Mouse (Mus musculus) liver, adult 2 months (tissue): ENCODE measurements around the gene 9230112D13Rik. TPM values are rescaled to one million over a fixed set of nuclear protein-coding genes. Genes with fewer than 3 reads are reported as not detected.

Source experiments
- DNase-seq: peaks from one replicate; pipeline ENCODE4 v3.0.0-alpha.2; 2011; ENCODE audit warnings: low read depth, low spot score; ENCODE audit errors: extremely low read depth
- H3K27ac ChIP-seq: fragments of 200-500 bp; replicated peaks from 2 replicates; pipeline ENCODE4 v1.5.1; 2012; ENCODE audit warnings: low read depth, mild to moderate bottlenecking, control low read depth, inconsistent platforms, low read length; ENCODE audit not compliant: insufficient read depth
- H3K27me3 ChIP-seq: fragments of 200-500 bp; 2 replicates; pipeline ENCODE4 v1.6.1; 2012; ENCODE audit warnings: mild to moderate bottlenecking, moderate library complexity, low read length, inconsistent platforms; ENCODE audit not compliant: control insufficient read depth, insufficient read depth
- H3K36me3 ChIP-seq: fragments of 200-500 bp; 2 replicates; pipeline ENCODE4 v1.6.1; 2012; ENCODE audit warnings: low read length, inconsistent platforms; ENCODE audit not compliant: control insufficient read depth, insufficient read depth
- H3K4me1 ChIP-seq: fragments of 200-500 bp; 2 replicates; pipeline ENCODE4 v1.6.1; 2011; ENCODE audit warnings: low read length; ENCODE audit not compliant: control insufficient read depth, insufficient read depth
- H3K4me3 ChIP-seq: fragments of 200-500 bp; 2 replicates; pipeline ENCODE4 v1.5.1; 2011; ENCODE audit warnings: low read depth, mild to moderate bottlenecking, control low read depth, low read length, moderate library complexity; ENCODE audit not compliant: insufficient read depth
- H3K79me2 ChIP-seq: fragments of 200-500 bp; 2 replicates; pipeline ENCODE4 v1.6.1; 2012; ENCODE audit warnings: inconsistent platforms, mild to moderate bottlenecking, low read length, moderate library complexity; ENCODE audit not compliant: control insufficient read depth, insufficient read depth
- H3K9ac ChIP-seq: fragments of 200-500 bp; 2 replicates; pipeline ENCODE4 v1.6.1; 2012; ENCODE audit warnings: low read depth, mild to moderate bottlenecking, control low read depth, inconsistent platforms, low read length
- CTCF ChIP-seq: fragments of 200-500 bp; IDR thresholded peaks from 2 replicates; pipeline ENCODE4 v1.5.1; 2011; ENCODE audit warnings: low read depth, low read length, control low read depth
- POLR2A ChIP-seq: fragments of 200-500 bp; IDR thresholded peaks from 2 replicates; pipeline ENCODE4 v1.6.1; 2011; ENCODE audit warnings: low read length, control low read depth; ENCODE audit not compliant: insufficient read depth; ENCODE audit errors: extremely low read depth
- WGBS: fragments of 180-500 bp; shearing (Covaris S2); methylation state at CpG from one replicate; pipeline ENCODE4 v1.1.7; 2018; 5-methylcytosine and 5-hydroxymethylcytosine counted together
- polyA plus RNA-seq: library from polyadenylated mRNA; depleted of rRNA; stranded (reverse); fragments of >200 nt; gene quantifications from 2 replicates; pipeline ENCODE4 v1.2.3, GENCODE M21; 2012
- total RNA-seq: library from RNA; depleted of rRNA; stranded (reverse); fragments of >200 nt; gene quantifications from 2 replicates; pipeline ENCODE4 v1.2.3, GENCODE M21; 2014

The 9230112D13Rik gene
- total and polyA plus RNA-seq, 2 experiments, result not detected

- Histone ChIP-seq H3K36me3 (no peaks in the 10 kb centered on the region), H3K4me1 (peaks cover 8% of the 10 kb centered on the region; the same call in 1 of the 2 replicates), H3K79me2 (no peaks in the 10 kb centered on the region), H3K27me3 (no peaks in the 10 kb centered on the region), H3K27ac (no peak overlapping the region), H3K9ac (no peak overlapping the region), H3K4me3 (no peak overlapping the region)
- WGBS, result 88% methylated on average over 5 of the region's 5 CpGs
- TF ChIP-seq CTCF, result no peak
- no peak for DNase-seq
Measured at GRCm38 (mm10) chr14:34515860-34516259, 6.7 kb downstream of the 9230112D13Rik start.

- peak; percentile 41 for DNase-seq
- 18% methylated on average over 6 of the region's 6 CpGs for WGBS
- peak; percentile 37 for TF ChIP-seq CTCF
- TF ChIP-seq POLR2A, result no peak
- no peaks in the 10 kb centered on the region for H3K27me3 ChIP-seq
- H3K36me3 ChIP-seq, result no peaks in the 10 kb centered on the region
- H3K4me3 ChIP-seq, result no peak overlapping the region
- H3K27ac ChIP-seq, result no peak overlapping the region
- H3K4me1 ChIP-seq, result peaks cover 8% of the 10 kb centered on the region; the same call in 1 of the 2 replicates
- H3K79me2 ChIP-seq, result no peaks in the 10 kb centered on the region
- no peak overlapping the region for H3K9ac ChIP-seq
Measured at GRCm38 (mm10) chr14:34514120-34514519, 8.5 kb downstream of the 9230112D13Rik start.

DNA sequence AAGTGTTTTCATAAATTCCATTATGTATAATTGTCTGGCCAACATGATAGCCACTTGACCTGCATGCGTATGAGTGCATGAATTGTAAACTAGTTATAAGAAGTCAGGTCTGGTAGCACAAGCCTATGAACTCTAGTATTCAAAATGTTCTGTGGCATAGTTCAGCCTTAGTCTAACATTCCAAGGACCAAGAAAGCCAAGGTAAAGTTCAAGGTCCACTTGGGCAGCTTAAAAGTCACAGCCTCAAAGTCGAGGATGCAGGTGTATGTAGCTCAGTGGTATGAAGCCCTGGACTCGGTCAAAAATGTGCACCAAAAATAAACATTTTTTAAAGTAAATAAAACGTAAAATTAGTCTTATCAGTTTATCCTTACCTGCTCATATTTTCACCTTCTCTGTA is 10.0 kb downstream of the 9230112D13Rik start:
- H3K79me2 ChIP-seq, result no peaks in the 10 kb centered on the region
- WGBS, result 79% methylated on average over 4 of the region's 4 CpGs
- no peaks in the 10 kb centered on the region for H3K36me3 ChIP-seq
- TF ChIP-seq CTCF (no peak), POLR2A (no peak)
- no peak overlapping the region for H3K27ac ChIP-seq
- H3K4me1 ChIP-seq, result peaks cover 8% of the 10 kb centered on the region; the same call in 1 of the 2 replicates
- H3K4me3 ChIP-seq, result no peak overlapping the region
- no peaks in the 10 kb centered on the region for H3K27me3 ChIP-seq
- DNase-seq, result no peak
- H3K9ac ChIP-seq, result no peak overlapping the region

DNA sequence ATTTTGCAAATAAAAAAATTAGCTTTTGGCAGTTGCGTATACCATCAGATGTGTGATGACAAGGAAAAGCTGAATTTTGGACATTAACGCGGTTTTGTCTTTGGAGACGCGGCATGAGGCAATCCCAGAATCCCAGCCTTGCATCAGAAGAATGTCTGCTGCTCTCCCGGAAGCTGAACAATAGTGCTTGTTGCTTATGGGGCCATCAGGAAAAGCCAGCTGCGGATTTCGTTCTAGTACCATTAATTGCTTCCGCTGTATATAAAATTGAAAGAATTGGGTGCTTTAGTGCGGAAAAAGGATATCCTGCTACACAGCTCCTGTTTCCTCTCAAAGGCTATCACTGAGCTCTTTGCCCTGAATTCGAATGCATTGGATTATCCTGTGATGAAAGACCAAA is 10.7 kb downstream of the 9230112D13Rik start:
- no peaks in the 10 kb centered on the region for H3K27me3 ChIP-seq
- H3K36me3 ChIP-seq, result no peaks in the 10 kb centered on the region
- no peak overlapping the region for H3K4me3 ChIP-seq
- 75% methylated on average over 11 of the region's 11 CpGs for WGBS
- peak; percentile 5 for DNase-seq
- H3K4me1 ChIP-seq, result peaks cover 8% of the 10 kb centered on the region; the same call in 1 of the 2 replicates
- no peak overlapping the region for H3K9ac ChIP-seq
- no peak overlapping the region for H3K27ac ChIP-seq
- H3K79me2 ChIP-seq, result no peaks in the 10 kb centered on the region
- no peak for TF ChIP-seq POLR2A
- no peak for TF ChIP-seq CTCF

DNA sequence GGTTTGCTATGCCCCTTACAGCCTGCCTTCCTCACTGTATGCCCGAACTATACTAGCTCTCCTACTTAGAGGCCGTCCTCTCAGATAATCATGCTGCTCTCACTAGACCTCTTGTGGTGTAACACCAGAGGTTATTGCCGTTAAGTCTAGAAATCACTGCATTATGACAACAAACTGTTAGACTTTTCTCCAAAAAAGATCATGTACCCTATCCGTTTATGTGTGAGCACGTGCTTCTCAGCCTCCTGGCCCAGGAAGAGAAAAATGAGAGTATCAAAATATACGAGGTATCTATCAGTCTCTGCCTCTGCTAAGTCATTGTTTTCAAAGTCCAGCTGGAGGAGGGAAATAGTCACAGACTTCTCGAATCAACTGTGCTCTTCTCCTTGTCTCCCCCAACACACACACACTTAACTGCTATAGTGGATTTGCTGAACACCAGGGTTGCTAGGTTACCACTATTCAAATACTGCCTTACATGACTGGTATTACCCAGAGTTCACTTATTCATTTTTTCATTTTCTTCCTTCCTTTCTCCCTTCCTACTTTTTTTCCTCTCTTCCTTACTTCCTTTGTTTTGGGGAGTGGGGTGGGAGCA is 13.7 kb downstream of the 9230112D13Rik start:
- H3K27ac ChIP-seq, result no peak overlapping the region
- TF ChIP-seq CTCF (no peak), POLR2A (no peak)
- no peak for DNase-seq

GRCm38 (mm10) chr14:34508187-34508840 is 14.3 kb downstream of the 9230112D13Rik start:
- Histone ChIP-seq H3K36me3 (no peaks in the 10 kb centered on the region), H3K27me3 (no peaks in the 10 kb centered on the region), H3K9ac (no peak overlapping the region), H3K4me1 (peaks cover 5% of the 10 kb centered on the region; the same call in 1 of the 2 replicates), H3K27ac (no peak overlapping the region), H3K79me2 (no peaks in the 10 kb centered on the region), H3K4me3 (no peak overlapping the region)
- WGBS, result 64% methylated on average over 4 of the region's 4 CpGs
- no peak for TF ChIP-seq POLR2A
- no peak for TF ChIP-seq CTCF
- DNase-seq, result peak; percentile 4

More for the DNA sequence above, 13.7 kb downstream of the 9230112D13Rik start:
- H3K36me3 ChIP-seq, result no peaks in the 10 kb centered on the region
- H3K27me3 ChIP-seq, result no peaks in the 10 kb centered on the region
- no peak overlapping the region for H3K4me3 ChIP-seq
- peaks cover 5% of the 10 kb centered on the region; the same call in 1 of the 2 replicates for H3K4me1 ChIP-seq
- no peak overlapping the region for H3K9ac ChIP-seq
- WGBS, result 48% methylated on average over 7 of the region's 7 CpGs
- no peaks in the 10 kb centered on the region for H3K79me2 ChIP-seq
